Mouse (Mus musculus): ENCODE measurements at regions not wholly inside any gene's neighbourhood (a gene's known extent, or its start where the extent isn't known, plus 50 kb on each side); places are given as distances from the start of the nearest gene placed in this dataset.
A peak's percentile ranks its signal among the peaks of the same experiment; 100 is the strongest.
"Not testable (repeated sequence)": the region's sequence is repeated elsewhere in the genome, so short reads cannot be mapped to it uniquely, and the experiment has no call there.

- no peak for ATAC-seq
These were observed 86.6 kb upstream of the Vmn1r2 start for GRCm38 (mm10) chr4:3080385-3081125.

- ATAC-seq = peak; percentile 15
These were observed 85.8 kb upstream of the Vmn1r2 start for GRCm38 (mm10) chr4:3081148-3081952.

GRCm38 (mm10) chr4:3081953-3082950 lies 84.9 kb upstream of the Vmn1r2 start:
- no peak for ATAC-seq

GRCm38 (mm10) chr4:3083161-3084020 lies 83.7 kb upstream of the Vmn1r2 start:
- no peak for ATAC-seq

GRCm38 (mm10) chr4:3084021-3084545 lies 83.0 kb upstream of the Vmn1r2 start:
- no peak for ATAC-seq

GRCm38 (mm10) chr4:3085456-3086448 lies 81.4 kb upstream of the Vmn1r2 start:
- no peak for ATAC-seq

GRCm38 (mm10) chr4:3087616-3088015 lies 79.5 kb upstream of the Vmn1r2 start:
- not testable (repeated sequence) for ATAC-seq

- ATAC-seq = peak; percentile 41
These were observed 77.3 kb upstream of the Vmn1r2 start for GRCm38 (mm10) chr4:3089567-3090377.

GRCm38 (mm10) chr4:3090378-3090735 lies 76.8 kb upstream of the Vmn1r2 start:
- no peak for ATAC-seq

GRCm38 (mm10) chr4:3090742-3091141 lies 76.4 kb upstream of the Vmn1r2 start:
- peak; percentile 41 for ATAC-seq

Measured in inflammation-experienced regulatory T-cells, adult 6 months (primary cell).